Mouse (Mus musculus) hindlimb bud, embryonic 11.5 days (tissue): ENCODE measurements around the gene Mfsd1.

Source experiments
- DNase-seq: peaks from one replicate; pipeline ENCODE4 v3.0.0-alpha.2; 2012; ENCODE audit warnings: low read depth, low spot score; ENCODE audit errors: extremely low spot score

Gene Mfsd1

GRCm38 (mm10) chr3:67582273-67583124 lies at the start of gene Mfsd1:
Gene Mfsd1, plus strand, starts transcription at chr3:67582741.
- peak; percentile 62 for DNase-seq

DNA sequence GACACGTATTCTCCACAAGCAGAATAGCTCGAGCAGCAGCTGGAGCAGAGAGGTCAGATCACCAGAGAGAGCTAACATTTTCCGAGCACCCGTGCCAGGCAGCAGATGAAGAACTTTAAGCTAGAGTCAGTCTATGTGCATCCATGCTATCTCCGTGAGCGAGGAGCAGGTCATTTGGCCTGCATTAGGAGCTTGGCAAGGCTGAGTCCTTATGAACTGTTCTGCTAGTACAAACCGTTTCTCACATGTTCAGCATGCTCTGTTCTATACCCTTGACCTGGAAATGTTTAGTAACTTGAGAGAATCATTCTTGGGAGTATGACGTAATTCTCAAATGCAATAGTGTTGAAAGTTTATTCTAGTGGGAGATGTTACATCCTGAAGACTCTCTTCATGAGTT lies 38.9 kb upstream of the Mfsd1 start:
- DNase-seq, result no peak

- no peak for DNase-seq
Measured at GRCm38 (mm10) chr3:67551193-67551592, 31.3 kb upstream of the Mfsd1 start.

DNA sequence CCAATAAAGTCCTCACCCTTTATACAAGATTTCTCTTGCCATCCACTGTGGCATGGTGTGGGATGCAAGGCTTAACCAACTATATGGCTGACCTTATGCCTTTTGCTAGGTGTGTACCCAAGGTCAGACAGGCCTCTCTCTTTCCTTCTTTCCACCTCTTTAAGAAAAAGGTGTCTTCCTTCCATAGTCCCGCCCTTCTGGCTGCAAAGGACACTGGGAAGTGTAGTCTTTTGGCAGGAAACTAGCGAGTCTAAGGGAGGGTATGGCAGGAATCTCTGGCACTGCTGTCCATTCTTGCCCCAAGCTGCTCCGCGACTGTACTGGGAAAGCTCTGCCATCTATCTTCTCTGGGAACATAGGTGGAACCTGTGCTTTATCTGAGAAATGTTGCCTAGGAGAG lies 29.3 kb upstream of the Mfsd1 start:
- DNase-seq, result no peak

DNA sequence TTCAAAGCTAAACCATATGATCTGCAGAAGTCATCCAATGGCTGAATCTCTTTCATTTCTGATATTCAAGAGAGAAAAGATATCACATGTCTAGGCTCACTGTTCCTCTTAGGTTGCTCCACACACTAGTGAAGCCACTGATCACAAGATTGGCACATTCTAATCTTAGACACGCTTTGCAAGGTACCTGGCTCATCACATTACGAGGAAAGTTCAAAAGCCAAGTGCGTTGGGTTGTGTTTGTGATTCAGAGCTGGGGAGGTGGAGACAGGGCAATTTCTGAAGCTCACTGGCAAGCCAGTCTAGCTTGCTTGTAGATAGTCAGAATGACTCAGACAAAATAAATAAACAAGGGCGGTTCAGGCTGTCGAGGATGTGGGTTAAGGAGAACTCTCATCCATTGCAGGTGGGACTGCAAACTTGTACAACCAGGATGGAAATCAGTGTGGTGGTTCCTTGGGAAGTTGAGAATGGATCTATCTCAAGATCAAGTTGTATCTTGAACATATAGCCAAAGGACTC lies 28.6 kb upstream of the Mfsd1 start:
- no peak for DNase-seq

GRCm38 (mm10) chr3:67555211-67555610 lies 27.3 kb upstream of the Mfsd1 start:
- DNase-seq, result no peak

DNA sequence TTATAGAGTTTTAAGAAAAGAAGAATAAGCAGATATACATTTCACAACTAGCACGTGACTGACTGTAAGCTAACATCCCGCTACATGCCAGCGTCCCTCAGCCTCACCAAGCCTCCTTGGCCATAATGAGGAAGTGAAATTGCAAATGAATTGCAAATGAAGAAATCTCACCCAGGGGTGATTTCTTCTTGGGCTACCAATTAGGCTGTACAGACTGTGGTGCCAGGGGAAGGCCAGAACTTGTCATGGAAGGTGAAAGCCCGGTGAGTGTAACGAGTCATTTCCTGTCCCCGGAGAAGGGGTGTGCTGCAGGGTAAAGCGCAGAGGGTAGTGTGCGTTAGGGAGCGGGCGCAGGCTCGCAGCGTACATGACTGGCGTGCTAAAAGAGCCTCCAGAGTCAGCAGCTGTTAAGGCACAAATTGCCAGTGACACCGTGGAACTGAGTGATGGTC lies 25.3 kb upstream of the Mfsd1 start:
- no peak for DNase-seq

DNA sequence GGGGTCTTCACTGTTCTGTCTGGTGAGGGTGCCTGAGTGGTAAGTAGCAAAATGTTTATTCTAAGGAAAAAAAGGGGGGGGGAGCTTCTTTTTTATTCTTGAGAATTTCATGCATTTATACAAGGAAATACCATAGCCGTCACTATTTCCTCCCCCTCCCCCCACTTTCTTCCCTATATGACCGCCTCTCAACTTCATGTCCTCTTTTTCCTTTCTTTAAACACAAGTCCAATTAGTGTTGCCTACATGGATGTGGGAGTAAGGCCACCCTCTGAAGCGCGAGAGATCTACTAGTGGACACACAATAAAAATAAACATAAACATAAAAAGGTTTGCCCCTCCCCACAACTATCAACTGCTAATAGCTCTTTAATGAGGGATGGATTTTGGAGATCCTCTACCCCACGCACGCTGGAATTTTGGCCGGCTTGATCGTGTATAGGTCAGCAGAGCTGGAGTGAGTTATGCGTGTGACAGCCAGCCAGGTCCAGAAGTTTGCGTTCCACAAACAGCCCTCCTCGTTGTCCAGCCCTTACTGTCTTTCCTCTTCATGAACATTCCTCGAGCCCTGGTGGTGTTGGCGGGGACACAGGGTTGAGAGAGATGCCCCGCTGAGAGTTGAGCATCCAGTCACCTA lies 24.7 kb upstream of the Mfsd1 start:
- no peak for DNase-seq

GRCm38 (mm10) chr3:67564731-67565357 lies 17.7 kb upstream of the Mfsd1 start:
- DNase-seq, result no peak

- no peak for DNase-seq
Measured at GRCm38 (mm10) chr3:67565540-67566227, 16.9 kb upstream of the Mfsd1 start.

DNA sequence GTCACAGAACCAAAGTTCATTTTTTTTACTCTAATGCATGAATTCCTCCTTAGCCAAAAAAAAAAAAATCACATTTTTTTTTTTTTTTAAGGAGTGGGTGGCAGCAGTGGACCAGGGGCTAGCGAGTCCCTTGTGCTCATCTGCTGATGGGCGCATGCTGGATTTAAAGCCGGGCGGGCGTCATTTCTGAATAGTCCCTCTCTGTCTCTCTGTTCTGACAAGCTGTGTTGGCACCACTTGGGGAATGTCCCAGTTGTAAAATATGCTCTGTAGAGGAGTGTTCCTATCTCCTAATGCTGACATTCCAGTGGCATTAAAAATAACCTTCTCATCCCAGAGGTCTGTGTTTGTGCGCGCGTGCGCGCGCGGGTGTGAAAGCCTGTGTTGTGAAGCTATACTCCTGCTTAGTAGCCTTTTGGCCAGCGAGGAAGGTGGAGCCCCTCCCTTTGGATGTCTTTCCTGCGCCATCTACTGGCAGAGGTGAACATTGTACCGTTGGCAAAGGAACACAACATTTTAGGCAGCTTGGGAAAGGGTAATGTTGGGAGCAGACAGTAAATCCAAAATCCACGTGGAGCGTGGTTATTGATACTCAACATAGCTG lies 14.4 kb upstream of the Mfsd1 start:
- DNase-seq, result peak; percentile 47

- no peak for DNase-seq
Measured at GRCm38 (mm10) chr3:67572918-67573317, 9.6 kb upstream of the Mfsd1 start.

DNA sequence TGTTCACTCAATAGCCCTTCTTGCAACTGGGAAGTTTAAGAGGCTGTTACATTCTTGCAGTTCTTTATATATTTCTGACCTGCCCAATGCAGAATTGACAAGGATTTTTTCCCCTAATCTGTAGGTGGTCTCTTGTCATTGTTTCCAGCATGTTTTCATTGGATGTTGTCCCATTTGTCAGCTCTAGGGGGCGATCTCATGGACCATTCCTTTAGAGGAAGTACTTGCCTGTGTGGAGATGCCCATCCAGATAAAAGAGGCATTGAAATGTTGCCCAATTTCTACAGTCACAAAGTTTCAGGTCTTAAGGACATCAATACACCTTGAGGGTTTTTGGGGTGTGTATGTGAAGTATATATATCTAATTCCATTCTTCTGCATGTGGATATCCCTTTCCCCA lies 9.0 kb upstream of the Mfsd1 start:
- DNase-seq, result no peak

GRCm38 (mm10) chr3:67576248-67576647 lies 6.3 kb upstream of the Mfsd1 start:
- no peak for DNase-seq

DNA sequence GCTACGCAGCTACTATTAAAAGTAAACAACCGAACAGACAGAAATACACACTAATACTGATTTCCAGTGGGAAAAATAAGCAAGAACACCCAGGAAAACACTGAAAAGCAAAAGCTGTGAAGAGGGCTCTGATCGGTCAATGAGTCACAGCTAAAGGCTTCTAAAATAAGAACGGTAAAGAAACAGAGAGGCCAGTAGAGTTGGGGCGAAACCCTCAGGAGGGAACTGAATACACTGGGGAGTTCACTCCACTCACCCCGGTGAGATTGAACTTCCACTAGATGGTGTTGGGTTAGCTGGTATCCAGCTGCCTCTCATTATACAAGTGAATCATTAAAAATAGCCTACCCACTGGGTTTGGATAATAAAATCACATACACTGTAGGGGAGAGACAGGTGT lies 5.8 kb upstream of the Mfsd1 start:
- no peak for DNase-seq

GRCm38 (mm10) chr3:67583125-67583845 lies 744 bp downstream of the Mfsd1 start:
- DNase-seq, result no peak

DNA sequence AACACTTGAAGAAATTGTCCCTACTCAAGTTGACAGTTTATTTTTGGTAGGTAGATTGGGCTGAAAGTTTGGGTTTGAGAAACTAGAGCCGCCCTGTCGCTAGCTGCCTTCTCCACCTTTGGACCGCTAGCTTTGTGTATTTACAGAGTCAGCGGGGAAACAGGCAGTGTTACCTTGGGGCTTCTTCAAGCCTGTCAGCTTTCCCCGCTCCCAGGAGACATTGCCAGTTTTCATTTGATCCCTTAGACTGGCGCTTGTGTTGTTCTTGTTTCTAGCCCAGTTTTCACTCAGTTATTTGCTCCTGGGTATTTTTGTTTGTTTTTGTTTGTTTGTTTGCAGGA lies 1.3 kb downstream of the Mfsd1 start:
- no peak for DNase-seq

DNA sequence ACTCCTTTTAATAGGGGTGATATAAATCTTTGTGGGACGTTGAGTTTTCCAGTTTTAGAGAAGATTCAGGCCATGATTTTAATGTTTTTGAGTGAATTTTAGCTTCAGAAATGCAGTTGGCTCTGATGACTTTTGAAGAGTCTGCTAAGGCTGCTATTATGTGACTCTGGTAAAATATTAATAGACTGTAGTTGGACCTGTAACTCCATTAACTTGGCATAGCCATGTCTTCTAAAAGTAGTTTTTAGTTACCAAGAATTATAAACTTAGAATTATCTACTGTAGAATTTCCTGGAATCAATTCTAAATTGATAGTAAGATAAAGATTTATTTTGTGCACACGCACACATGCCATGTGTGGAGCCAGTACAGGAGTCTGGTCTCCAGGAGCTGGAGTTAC lies 4.0 kb downstream of the Mfsd1 start:
- no peak for DNase-seq

GRCm38 (mm10) chr3:67587430-67587829 lies 4.9 kb downstream of the Mfsd1 start:
- DNase-seq, result no peak

GRCm38 (mm10) chr3:67601616-67602138 lies 19.1 kb downstream of the Mfsd1 start:
- no peak for DNase-seq
